Mouse (Mus musculus): Measurements from ENCODE around the gene Ccl7.

- TF ChIP-seq POLR2A (IDR thresholded peaks at IDR 0.05; ENCODE audit: control insufficient read depth, low read depth, low read length) (no peak), CTCF (IDR thresholded peaks at IDR 0.05; ENCODE audit: control insufficient read depth, insufficient read depth, insufficient replicate concordance, low read depth, low read length) (peak; percentile 100)
These were observed 49.2 kb upstream of the Ccl7 start for GRCm38 (mm10) chr11:81996172-81996841.
